Comparison of ENCODE assay signal across 30 mouse cellular contexts in genomic region chr15:13324439-13324838, GRCm38 (mm10).
DNase-seq lines count a peak whose midpoint lies in the region; ATAC-seq and TF ChIP-seq lines count a peak whose summit lies in the region.
"Had no signal": no experiment of that assay in that cellular context is flagged by ENCODE, and none has a peak within 500 bp of the region (broad histone marks: within the 10 kb centered on the region; RNA-seq: fewer than 3 reads in every experiment).

No protein-coding gene starts in this region.

- H3K4me3 ChIP-seq in kidney, embryonic 15.5 days (replicated peaks): no peak overlapping the region
- H3K4me3 ChIP-seq in kidney, postnatal 0 days (replicated peaks; ENCODE audit: low read depth, low read length): no peak overlapping the region
- H3K4me3 ChIP-seq: embryonic facial prominence, embryonic 10.5 days; embryonic facial prominence, embryonic 13.5 days; erythroblast, embryonic 14.5 days; forebrain, embryonic 10.5 days; forebrain, embryonic 13.5 days; gastrocnemius, adult 2 months; hindbrain, embryonic 12.5 days; hindbrain, embryonic 15.5 days had no signal

- no peaks in the 10 kb centered on the region for H3K27me3 ChIP-seq in kidney, embryonic 15.5 days
- H3K27me3 ChIP-seq in kidney, postnatal 0 days (ENCODE audit: insufficient read depth, low read length): no peaks in the 10 kb centered on the region
- H3K27me3 ChIP-seq: CH12.LX; embryonic facial prominence, embryonic 13.5 days; forebrain, embryonic 13.5 days; hindbrain, embryonic 12.5 days; hindbrain, embryonic 15.5 days had no signal

- no peak overlapping the region for H3K9ac ChIP-seq in kidney, embryonic 15.5 days
- H3K9ac ChIP-seq in kidney, postnatal 0 days (ENCODE audit: low read depth, low read length): no peak overlapping the region
- H3K9ac ChIP-seq: embryonic facial prominence, embryonic 13.5 days; forebrain, embryonic 13.5 days; hindbrain, embryonic 12.5 days; hindbrain, embryonic 15.5 days had no signal

- DNase-seq in kidney, adult 18-20 months: peak; percentile 6
- peak; percentile 24 to 35 for DNase-seq in kidney, adult 8-10 months
- peak; percentile 3 for DNase-seq in kidney, postnatal 0 days (ENCODE audit: low spot score)
- DNase-seq in kidney, postnatal 25 days: peak; percentile 30 to 37
- DNase-seq in urinary bladder, adult 18-20 months (ENCODE audit: low spot score in 2 of 2): no peak
- DNase-seq in frontal cortex, postnatal 25 days (ENCODE audit: low spot score in 2 of 2): no peak
- DNase-seq: adrenal gland, adult 2 months; adrenal gland, postnatal 14 days; B cell, adult 2 months; cerebellum, adult 11-12 months; cerebellum, adult 8-10 months; cerebellum, postnatal 10 days; cerebellum, postnatal 36 days; embryo, embryonic 11 days; gastrocnemius, adult 2 months; gastrocnemius, postnatal 14 days; heart, adult 11 months had no signal

- ATAC-seq in kidney, embryonic 15.5 days (replicated peaks; ENCODE audit: low FRiP score): no peak
- no peak; the same call in 1 of the 2 replicates for ATAC-seq in kidney, postnatal 0 days (replicated peaks; ENCODE audit: low FRiP score, low read depth)
- ATAC-seq in inflammation-experienced regulatory T-cells, adult 6 months: no peak
- ATAC-seq: forebrain, embryonic 13.5 days; forebrain, embryonic 16.5 days had no signal

- 51% methylated on average over 2 of the region's 2 CpGs for whole genome bisulfite sequencing in kidney, embryonic 15.5 days
- 55% methylated on average over 2 of the region's 2 CpGs for WGBS in kidney, postnatal 0 days

- no peaks in the 10 kb centered on the region for H3K4me1 ChIP-seq in kidney, embryonic 15.5 days
- H3K4me1 ChIP-seq in kidney, postnatal 0 days (replicated peaks; ENCODE audit: insufficient read depth, low read length): no peaks in the 10 kb centered on the region
- H3K4me1 ChIP-seq: embryonic facial prominence, embryonic 13.5 days had no signal

- no peak for TF ChIP-seq CTCF in kidney, postnatal 0 days (IDR thresholded peaks at IDR 0.05; ENCODE audit: low read depth)

- H3K9me3 ChIP-seq in kidney, embryonic 15.5 days (replicated peaks): no peaks in the 10 kb centered on the region
- no peaks in the 10 kb centered on the region for H3K9me3 ChIP-seq in kidney, postnatal 0 days (replicated peaks; ENCODE audit: low read length)
- H3K9me3 ChIP-seq: embryonic facial prominence, embryonic 10.5 days; embryonic facial prominence, embryonic 13.5 days; forebrain, embryonic 10.5 days; forebrain, embryonic 13.5 days; G1E; hindbrain, embryonic 12.5 days; hindbrain, embryonic 15.5 days had no signal

- no peaks in the 10 kb centered on the region for H3K36me3 ChIP-seq in kidney, embryonic 15.5 days
- no peaks in the 10 kb centered on the region for H3K36me3 ChIP-seq in kidney, postnatal 0 days (ENCODE audit: insufficient read depth, low read length)
- H3K36me3 ChIP-seq: embryonic facial prominence, embryonic 10.5 days; embryonic facial prominence, embryonic 13.5 days; forebrain, embryonic 10.5 days; G1E; hindbrain, embryonic 12.5 days; hindbrain, embryonic 15.5 days had no signal

- H3K4me2 ChIP-seq in kidney, embryonic 15.5 days: no peak overlapping the region
- no peak overlapping the region for H3K4me2 ChIP-seq in kidney, postnatal 0 days (ENCODE audit: low read length)
- H3K4me2 ChIP-seq: embryonic facial prominence, embryonic 13.5 days; forebrain, embryonic 13.5 days; heart, embryonic 11.5 days; hindbrain, embryonic 12.5 days; hindbrain, embryonic 15.5 days had no signal

- no peak overlapping the region for H3K27ac ChIP-seq in kidney, embryonic 15.5 days
- H3K27ac ChIP-seq in kidney, postnatal 0 days: no peak overlapping the region
- H3K27ac ChIP-seq: embryonic facial prominence, embryonic 10.5 days; embryonic facial prominence, embryonic 13.5 days; forebrain, embryonic 10.5 days; forebrain, embryonic 13.5 days; gastrocnemius, adult 2 months; hindbrain, embryonic 12.5 days; hindbrain, embryonic 15.5 days had no signal

Comparison
In these comparisons a context has a peak if more than half of its experiments do, and no peak if none do; other contexts are left out.
1. DNase-seq: peak in kidney, adult 18-20 months (single experiment), kidney, adult 8-10 months (2 of 2), kidney, postnatal 0 days (single experiment) and kidney, postnatal 25 days (2 of 2); none in urinary bladder, adult 18-20 months (0 of 2) and frontal cortex, postnatal 25 days (0 of 2).